Mouse (Mus musculus) lung, adult 2 months (tissue): Measurements from ENCODE around the gene Wfdc13. TPM values are rescaled to one million over a fixed set of nuclear protein-coding genes. Genes with fewer than 3 reads are reported as not detected.

ENCODE experiments used
- DNase-seq: peaks from one replicate; pipeline ENCODE4 v3.0.0; 2022
- H3K4me1 ChIP-seq: fragments of 200-500 bp; 2 replicates; pipeline ENCODE4 v1.6.1; 2011; ENCODE audit warnings: low read length; ENCODE audit not compliant: control insufficient read depth, insufficient read depth
- H3K4me3 ChIP-seq: fragments of 200-500 bp; replicated peaks from 2 replicates; pipeline ENCODE3; 2011; ENCODE audit warnings: low read depth, mild to moderate bottlenecking, control low read depth, low read length; ENCODE audit errors: extremely low read depth
- CTCF ChIP-seq: fragments of 200-500 bp; IDR thresholded peaks from 2 replicates; pipeline ENCODE4 v1.5.1; 2011; ENCODE audit warnings: mild to moderate bottlenecking, low read length, control low read depth; ENCODE audit not compliant: insufficient read depth
- POLR2A ChIP-seq: fragments of 200-500 bp; IDR thresholded peaks from 2 replicates; pipeline ENCODE4 v1.6.1; 2011; ENCODE audit warnings: low read depth, mild to moderate bottlenecking, control low read depth, low read length, borderline replicate concordance; ENCODE audit errors: extremely low read depth
- WGBS: fragments of 180-500 bp; shearing (Covaris S2); methylation state at CpG from one replicate; pipeline ENCODE4 v1.1.7; 2018; 5-methylcytosine and 5-hydroxymethylcytosine counted together
- polyA plus RNA-seq: library from polyadenylated mRNA; depleted of rRNA; stranded (reverse); fragments of >200 nt; gene quantifications from 2 replicates; pipeline ENCODE4 v1.2.3, GENCODE M21; 2012

Gene Wfdc13
- polyA plus RNA-seq, 1 experiment = 1.3 TPM

GRCm38 (mm10) chr2:164673987-164674386 is 10.9 kb upstream of the Wfdc13 start, which contains the start of gene Wfdc11:
TSS of gene Wfdc11 (minus strand) at chr2:164674087.
- no peak for TF ChIP-seq CTCF
- no peak for TF ChIP-seq POLR2A
- 60% methylated on average over 7 of the region's 7 CpGs for WGBS

DNA sequence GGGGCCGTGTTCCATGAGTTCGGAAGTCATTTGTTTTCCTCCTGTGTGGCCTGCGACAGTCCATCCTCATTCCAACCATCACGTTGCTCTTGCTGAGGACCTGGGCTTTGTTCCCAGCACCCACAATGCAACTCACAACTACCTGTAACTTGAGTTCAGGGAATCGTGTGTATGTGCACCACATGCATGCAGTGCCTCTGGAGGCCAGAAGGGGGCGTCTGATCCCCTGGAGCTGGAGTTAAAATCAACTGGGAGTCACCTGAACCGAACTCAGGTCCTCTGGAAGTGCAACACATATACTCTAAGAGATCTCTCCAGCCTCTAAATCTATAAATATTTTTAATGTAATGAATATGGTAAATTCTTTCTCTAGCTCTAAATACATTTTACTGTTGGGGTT is 8.8 kb upstream of the Wfdc13 start:
- 80% methylated on average over 7 of the region's 7 CpGs for WGBS
- TF ChIP-seq CTCF (0 out of 2 replicates have a peak, but pooled peaks have one; percentile 16), POLR2A (no peak)
- DNase-seq = no peak
- H3K4me3 ChIP-seq = no peak overlapping the region
- no peaks in the 10 kb centered on the region for H3K4me1 ChIP-seq

More at GRCm38 (mm10) chr2:164673987-164674386, 10.9 kb upstream of the Wfdc13 start, which contains the start of gene Wfdc11:
- DNase-seq = no peak
- Histone ChIP-seq H3K4me1 (no peaks in the 10 kb centered on the region), H3K4me3 (no peak within 1 kb of the TSS)

GRCm38 (mm10) chr2:164676916-164677685 is 7.8 kb upstream of the Wfdc13 start:
- H3K4me1 ChIP-seq = no peaks in the 10 kb centered on the region
- no peak for DNase-seq
- TF ChIP-seq POLR2A (no peak), CTCF (no peak)
- H3K4me3 ChIP-seq = no peak overlapping the region
- 64% methylated on average over 16 of the region's 16 CpGs for WGBS

DNA sequence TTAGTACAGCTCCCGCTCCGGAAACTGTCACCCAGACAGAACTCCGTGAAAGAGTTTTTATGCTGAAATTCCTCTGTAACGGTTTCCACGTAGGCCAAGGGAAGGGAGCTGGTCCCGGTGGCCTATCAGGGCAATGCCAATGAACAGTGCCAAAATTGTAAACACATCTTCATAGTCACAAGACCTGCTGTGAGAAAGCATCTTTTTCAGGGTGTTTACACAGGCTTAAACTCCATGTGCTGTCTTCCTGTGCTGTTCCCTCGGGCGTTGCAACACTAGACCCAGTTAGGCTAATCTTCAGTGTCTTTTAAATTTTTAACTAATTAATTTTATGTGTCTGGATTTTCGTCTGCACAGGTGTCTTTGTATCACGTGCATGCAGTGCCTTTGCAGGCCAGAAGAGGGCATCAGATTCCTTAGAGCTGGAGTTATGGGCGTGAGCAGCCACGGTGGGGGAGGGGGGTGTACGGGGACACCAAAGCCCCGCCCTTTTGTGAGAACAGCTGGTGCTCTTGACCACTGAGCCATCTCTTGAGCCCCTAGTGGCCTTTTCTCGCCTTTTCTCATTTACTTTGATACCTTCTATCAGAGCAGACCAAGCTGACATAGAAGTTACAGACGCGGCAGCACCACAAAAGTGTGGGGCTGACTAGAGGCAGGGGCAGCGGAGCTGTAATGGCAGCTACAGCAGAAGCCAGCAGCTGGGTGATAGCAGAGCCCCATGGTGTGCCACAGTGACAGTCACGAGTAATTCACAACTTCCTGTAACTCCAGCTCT is 5.9 kb upstream of the Wfdc13 start:
- DNase-seq = peak; percentile 59
- Histone ChIP-seq H3K4me1 (no peaks in the 10 kb centered on the region), H3K4me3 (no peak overlapping the region)
- WGBS = 18% methylated on average over 19 of the region's 19 CpGs
- TF ChIP-seq POLR2A (no peak), CTCF (peak; percentile 64)

DNA sequence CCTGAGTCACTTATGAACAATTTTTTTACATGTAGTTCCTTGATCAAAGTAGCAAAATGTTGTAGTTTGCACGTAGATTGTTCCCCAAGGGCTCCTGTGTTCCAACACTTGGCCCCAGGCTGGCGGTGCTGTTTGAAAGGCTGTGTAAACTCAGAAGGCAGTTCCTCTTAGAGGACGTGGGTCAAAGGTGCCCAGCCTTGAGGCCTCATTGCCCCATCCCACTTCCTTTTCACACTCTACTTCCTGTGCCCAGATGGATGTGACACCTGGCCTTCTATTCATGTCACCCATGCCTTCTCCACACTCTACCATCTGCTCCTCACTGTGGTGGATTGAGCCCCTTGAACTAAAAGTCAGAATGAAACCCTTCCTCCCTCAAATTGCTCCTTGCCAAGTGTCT is 5.0 kb upstream of the Wfdc13 start:
- DNase-seq = no peak
- WGBS = 24% methylated on average over 3 of the region's 3 CpGs

GRCm38 (mm10) chr2:164698201-164698600 is 13.3 kb downstream of the Wfdc13 start, which contains the start of gene Spint4:
TSS of gene Spint4 (plus strand) at chr2:164698501.
- no peak for DNase-seq
- 77% methylated on average over 4 of the region's 4 CpGs for WGBS
- Histone ChIP-seq H3K4me1 (no peaks in the 10 kb centered on the region), H3K4me3 (no peak within 1 kb of the TSS)
- TF ChIP-seq CTCF (no peak), POLR2A (no peak)

More for the DNA sequence above, 5.0 kb upstream of the Wfdc13 start:
- TF ChIP-seq POLR2A (no peak), CTCF (no peak)
- Histone ChIP-seq H3K4me1 (no peaks in the 10 kb centered on the region), H3K4me3 (no peak overlapping the region)

- Histone ChIP-seq H3K4me3 (no peak overlapping the region), H3K4me1 (no peaks in the 10 kb centered on the region)
- WGBS = 73% methylated on average over 5 of the region's 5 CpGs
- no peak for TF ChIP-seq CTCF
- TF ChIP-seq POLR2A = no peak
- no peak for DNase-seq
These were observed 16.1 kb downstream of the Wfdc13 start for GRCm38 (mm10) chr2:164700959-164701358.

DNA sequence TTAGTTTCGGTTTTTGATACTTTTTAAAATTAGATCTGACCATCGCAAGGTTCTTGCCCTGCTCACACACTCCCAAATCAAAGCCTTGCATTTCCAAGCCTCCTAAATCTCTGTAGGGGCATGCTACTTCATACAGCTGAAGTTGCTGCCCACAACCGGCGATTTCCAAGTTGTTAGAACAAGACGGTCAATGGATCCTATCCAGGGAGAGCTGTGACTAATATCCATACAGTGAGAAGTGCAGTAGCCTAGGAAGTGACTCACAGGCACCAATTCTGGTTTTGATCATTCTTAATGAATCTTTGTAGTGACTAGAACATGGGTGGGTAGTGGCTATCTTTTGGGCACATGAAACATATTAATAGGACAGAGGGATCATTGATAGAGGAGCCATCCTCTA is 16.9 kb downstream of the Wfdc13 start:
- no peak for DNase-seq
- no peak overlapping the region for H3K4me3 ChIP-seq
- 87% methylated on average over 5 of the region's 5 CpGs for WGBS
- no peaks in the 10 kb centered on the region for H3K4me1 ChIP-seq
- no peak for TF ChIP-seq POLR2A
- no peak for TF ChIP-seq CTCF

DNA sequence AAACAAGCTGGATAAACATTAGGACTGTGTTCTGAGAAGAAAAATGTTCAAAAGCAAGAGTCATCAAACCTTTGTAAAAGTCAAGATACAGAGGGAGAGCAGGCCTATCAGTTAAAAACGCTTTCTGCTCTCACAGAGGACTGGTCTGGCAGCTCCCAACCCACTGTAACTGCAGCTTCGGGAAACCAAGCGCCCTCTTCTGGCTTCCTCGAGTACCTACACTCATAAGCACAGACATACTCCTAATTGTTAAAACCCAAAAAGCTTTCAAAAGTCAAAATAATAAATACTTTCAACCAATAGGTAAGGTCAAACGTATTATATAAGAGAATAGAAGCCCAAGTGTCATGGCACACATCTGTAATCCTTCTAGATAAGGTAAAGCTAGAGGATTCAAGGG is 19.3 kb downstream of the Wfdc13 start:
- TF ChIP-seq CTCF = no peak
- no peak for TF ChIP-seq POLR2A
- WGBS = 79% methylated on average over 5 of the region's 5 CpGs
- no peak for DNase-seq
- H3K4me1 ChIP-seq = no peaks in the 10 kb centered on the region
- no peak overlapping the region for H3K4me3 ChIP-seq
